Mouse (Mus musculus) gastrocnemius, adult 2 months (tissue): Measurements from ENCODE around the gene Gm49027. TPM values are rescaled to one million over a fixed set of nuclear protein-coding genes. Genes with fewer than 3 reads are reported as not detected.

Experiments
- DNase-seq: peaks from one replicate; pipeline ENCODE4 v3.0.0; 2022
- H3K27ac ChIP-seq: fragments of 200-600 bp; 2 replicates; pipeline ENCODE4 v1.8.1; 2022; ENCODE audit warnings: mild to moderate bottlenecking
- H3K4me3 ChIP-seq: fragments of 200-600 bp; 2 replicates; pipeline ENCODE4 v1.8.1; 2022; ENCODE audit warnings: mild to moderate bottlenecking, moderate library complexity
- CTCF ChIP-seq: fragments of 200-600 bp; IDR thresholded peaks from 2 replicates; pipeline ENCODE4 v1.8.1; 2022; ENCODE audit warnings: antibody characterized with exemption, mild to moderate bottlenecking, moderate library complexity
- intact Hi-C: fragments of 180-260 bp; cut with DNase I; formaldehyde crosslinking; loops from one replicate; pipeline ENCODE4 v1.15.1; 2025
- long read RNA-seq, 2 experiments: library from polyadenylated mRNA; stranded (forward); transcript quantifications; one replicate each; pipeline ENCODE4 v2.0.0; 2021
- total RNA-seq, 2 experiments: library from RNA; stranded (reverse); gene quantifications; 2 replicates each; pipeline ENCODE4 v1.2.3; 2021

Gm49027 gene
- total RNA-seq: under 1 TPM in 1 of 2 experiments, not detected in 1; 0.36 TPM
- long read RNA-seq, experiment 1, partial matches to known transcripts: 45 of 45 reads
- long read RNA-seq, experiment 1, other reads (novel, unspliced or antisense): 0 of 45 reads
- long read RNA-seq, experiment 2, partial matches to known transcripts: 50 of 50 reads
- long read RNA-seq, experiment 2, other reads (novel, unspliced or antisense): 0 of 50 reads

GRCm38 (mm10) chr5:123525281-123525680 is at the start of gene Gm49027:
Gene Gm49027, minus strand, starts transcription at chr5:123525488.
- DNase-seq: no peak
- Histone ChIP-seq H3K4me3 (peak within 1 kb of the TSS; percentile 91), H3K27ac (peak within 1 kb of the TSS; percentile 94)
- intact Hi-C loops: no loop called here
- TF ChIP-seq CTCF: no peak

GRCm38 (mm10) chr5:123573362-123573761 is 48.1 kb upstream of the Gm49027 start:
- peak overlapping the region; percentile 68 for H3K27ac ChIP-seq
- peak overlapping the region; percentile 91 for H3K4me3 ChIP-seq
- no peak for TF ChIP-seq CTCF
- DNase-seq: no peak
- intact Hi-C loops: no loop called here

- peak within 1 kb of the TSS; percentile 94 for H3K27ac ChIP-seq
- no peak for TF ChIP-seq CTCF
- DNase-seq: peak; percentile 99
- intact Hi-C loops: no loop called here
- peak within 1 kb of the TSS; percentile 91 for H3K4me3 ChIP-seq
Measured at GRCm38 (mm10) chr5:123572357-123573186, 47.3 kb upstream of the Gm49027 start, which contains the start of gene Vps33a. Gene Vps33a, minus strand, starts transcription at chr5:123573038.

GRCm38 (mm10) chr5:123561128-123561527 is 35.8 kb upstream of the Gm49027 start:
- no peak for DNase-seq
- TF ChIP-seq CTCF: no peak
- Histone ChIP-seq H3K4me3 (no peak overlapping the region), H3K27ac (no peak overlapping the region)
- intact Hi-C loops: no loop called here

GRCm38 (mm10) chr5:123559588-123559987 is 34.3 kb upstream of the Gm49027 start:
- Histone ChIP-seq H3K27ac (no peak overlapping the region), H3K4me3 (no peak overlapping the region)
- no peak for DNase-seq
- TF ChIP-seq CTCF: no peak
- intact Hi-C loops: no loop called here

- no peak overlapping the region for H3K27ac ChIP-seq
- TF ChIP-seq CTCF: no peak
- intact Hi-C loops: no loop called here
Measured at GRCm38 (mm10) chr5:123556451-123556850, 31.2 kb upstream of the Gm49027 start.

GRCm38 (mm10) chr5:123555693-123556092 is 30.4 kb upstream of the Gm49027 start:
- no peak for DNase-seq
- no peak overlapping the region for H3K27ac ChIP-seq

More at GRCm38 (mm10) chr5:123556451-123556850, 31.2 kb upstream of the Gm49027 start:
- H3K4me3 ChIP-seq: no peak overlapping the region
- peak; percentile 87 for DNase-seq

GRCm38 (mm10) chr5:123533801-123534200 is 8.5 kb upstream of the Gm49027 start:
- no peak for DNase-seq
- Histone ChIP-seq H3K4me3 (no peak overlapping the region), H3K27ac (no peak overlapping the region)
- intact Hi-C loops: no loop called here
- no peak for TF ChIP-seq CTCF

More at GRCm38 (mm10) chr5:123555693-123556092, 30.4 kb upstream of the Gm49027 start:
- no peak overlapping the region for H3K4me3 ChIP-seq
- intact Hi-C loops: no loop called here
- no peak for TF ChIP-seq CTCF

GRCm38 (mm10) chr5:123530056-123530455 is 4.8 kb upstream of the Gm49027 start:
- Histone ChIP-seq H3K27ac (no peak overlapping the region), H3K4me3 (no peak overlapping the region)
- no peak for DNase-seq
- intact Hi-C loops: no loop called here
- no peak for TF ChIP-seq CTCF

GRCm38 (mm10) chr5:123528641-123529040 is 3.4 kb upstream of the Gm49027 start:
- no peak for DNase-seq
- Histone ChIP-seq H3K27ac (no peak overlapping the region), H3K4me3 (no peak overlapping the region)
- intact Hi-C loops: no loop called here
- TF ChIP-seq CTCF: no peak

- Histone ChIP-seq H3K27ac (no peak overlapping the region), H3K4me3 (no peak overlapping the region)
- intact Hi-C loops: no loop called here
- TF ChIP-seq CTCF: no peak
- DNase-seq: no peak
Measured at GRCm38 (mm10) chr5:123525916-123526495, 718 bp upstream of the Gm49027 start.

- H3K4me3 ChIP-seq: peak overlapping the region; percentile 91
- intact Hi-C loops: no loop called here
- peak; percentile 22 for TF ChIP-seq CTCF
- H3K27ac ChIP-seq: peak overlapping the region; percentile 94
- DNase-seq: no peak
Measured at GRCm38 (mm10) chr5:123524393-123524750, 916 bp downstream of the Gm49027 start.

GRCm38 (mm10) chr5:123523692-123524392 is 1.4 kb downstream of the Gm49027 start, which contains the start of gene Diablo:
Gene Diablo, minus strand, starts transcription at chr5:123524176.
- intact Hi-C loops: loop anchor here (1.0 kb wide), 1 partner anchor 80 kb away; no protein-coding TSS in a partner anchor

More at GRCm38 (mm10) chr5:123523692-123524392, 1.4 kb downstream of the Gm49027 start, which contains the start of gene Diablo:
- peak; percentile 99 for DNase-seq
- peak within 1 kb of the TSS; percentile 91 for H3K4me3 ChIP-seq
- peak within 1 kb of the TSS; percentile 94 for H3K27ac ChIP-seq
- no peak for TF ChIP-seq CTCF
